Mouse (Mus musculus) lung, postnatal 10 days (tissue): ENCODE data around the gene Gm47995.
A peak's percentile ranks its signal among the peaks of the same experiment; 100 is the strongest.
"Not testable (repeated sequence)": the region's sequence is repeated elsewhere in the genome, so short reads cannot be mapped to it uniquely, and the experiment has no call there.

Source experiments
- DNase-seq: peaks from one replicate; pipeline ENCODE4 v3.0.0; 2021

Gene Gm47995

DNA sequence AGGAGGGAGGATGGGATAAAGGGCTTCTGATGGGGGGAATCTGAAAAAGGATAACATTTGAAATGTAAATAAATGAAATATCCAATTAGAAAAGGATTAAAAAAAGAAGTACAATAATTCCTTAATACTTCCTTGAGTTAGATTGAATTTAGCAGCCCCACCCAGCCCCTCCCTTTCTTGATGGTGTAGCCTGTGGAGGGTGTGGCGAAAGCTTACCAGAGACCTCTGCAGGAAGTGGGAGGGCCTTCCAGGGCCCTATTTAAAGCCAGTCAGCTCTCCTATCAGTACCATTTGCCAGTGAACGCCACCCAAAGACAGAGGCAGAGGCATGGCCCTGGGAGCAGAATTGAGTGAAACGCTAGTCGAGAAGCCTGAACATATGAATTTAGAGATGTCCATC lies at the start of gene Gm47995:
TSS of gene Gm47995 (plus strand) at position 329 of the 400 bp plus-strand sequence.
- DNase-seq, result not testable (repeated sequence)

DNA sequence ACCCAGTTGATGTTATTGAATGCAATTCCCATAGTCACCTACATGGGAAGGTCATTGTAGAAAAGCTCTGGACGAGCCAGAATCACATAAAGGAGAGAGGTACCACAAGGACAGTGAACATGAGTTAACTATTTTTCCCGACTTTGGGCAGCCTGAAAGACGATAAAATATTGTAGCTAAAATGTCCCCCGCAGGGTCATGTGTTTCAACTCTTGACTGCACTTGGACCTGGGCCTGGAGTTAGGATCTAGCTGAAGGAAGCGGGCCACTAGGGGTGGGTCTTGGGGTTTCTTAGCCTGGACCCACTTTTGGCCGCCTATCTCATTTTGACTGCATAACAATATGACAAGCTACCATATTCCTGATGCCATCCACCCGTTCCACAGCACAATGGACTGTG lies 48.0 kb upstream of the Gm47995 start:
- no peak for DNase-seq

GRCm38 (mm10) chr1:151151089-151151488 lies 47.2 kb upstream of the Gm47995 start:
- no peak for DNase-seq

DNA sequence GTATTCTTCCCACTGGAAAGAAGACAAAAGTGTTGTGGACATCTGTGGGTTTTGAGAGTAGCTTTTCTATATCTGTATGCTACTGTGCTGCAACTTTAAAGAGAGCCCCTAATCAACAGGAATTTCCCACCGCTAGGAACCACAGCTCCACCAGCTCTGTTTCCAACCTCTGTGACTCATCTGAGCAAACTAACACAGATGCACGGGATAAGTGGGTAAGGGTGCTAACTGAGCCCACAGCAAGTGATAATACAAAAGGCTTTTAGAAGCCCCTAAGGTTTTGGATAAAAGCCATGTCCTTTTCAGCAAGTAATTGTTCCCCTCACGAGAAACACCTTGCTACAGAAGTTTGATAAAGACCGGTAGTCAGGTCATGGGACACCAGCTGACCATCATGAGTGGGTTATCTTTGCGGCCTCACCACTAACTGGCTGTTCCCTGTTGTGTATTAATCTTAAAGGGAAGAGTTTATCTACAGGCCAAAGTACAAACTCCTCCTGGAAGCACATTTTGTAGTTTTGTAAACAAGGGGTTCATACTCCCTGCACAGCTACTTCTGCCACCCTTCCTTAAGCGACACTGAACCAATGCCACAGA lies 45.1 kb upstream of the Gm47995 start:
- DNase-seq, result no peak

- not testable (repeated sequence) for DNase-seq
These were observed 44.1 kb upstream of the Gm47995 start for GRCm38 (mm10) chr1:151154131-151154530.

- no peak for DNase-seq
These were observed 42.1 kb upstream of the Gm47995 start for GRCm38 (mm10) chr1:151156129-151156528.

DNA sequence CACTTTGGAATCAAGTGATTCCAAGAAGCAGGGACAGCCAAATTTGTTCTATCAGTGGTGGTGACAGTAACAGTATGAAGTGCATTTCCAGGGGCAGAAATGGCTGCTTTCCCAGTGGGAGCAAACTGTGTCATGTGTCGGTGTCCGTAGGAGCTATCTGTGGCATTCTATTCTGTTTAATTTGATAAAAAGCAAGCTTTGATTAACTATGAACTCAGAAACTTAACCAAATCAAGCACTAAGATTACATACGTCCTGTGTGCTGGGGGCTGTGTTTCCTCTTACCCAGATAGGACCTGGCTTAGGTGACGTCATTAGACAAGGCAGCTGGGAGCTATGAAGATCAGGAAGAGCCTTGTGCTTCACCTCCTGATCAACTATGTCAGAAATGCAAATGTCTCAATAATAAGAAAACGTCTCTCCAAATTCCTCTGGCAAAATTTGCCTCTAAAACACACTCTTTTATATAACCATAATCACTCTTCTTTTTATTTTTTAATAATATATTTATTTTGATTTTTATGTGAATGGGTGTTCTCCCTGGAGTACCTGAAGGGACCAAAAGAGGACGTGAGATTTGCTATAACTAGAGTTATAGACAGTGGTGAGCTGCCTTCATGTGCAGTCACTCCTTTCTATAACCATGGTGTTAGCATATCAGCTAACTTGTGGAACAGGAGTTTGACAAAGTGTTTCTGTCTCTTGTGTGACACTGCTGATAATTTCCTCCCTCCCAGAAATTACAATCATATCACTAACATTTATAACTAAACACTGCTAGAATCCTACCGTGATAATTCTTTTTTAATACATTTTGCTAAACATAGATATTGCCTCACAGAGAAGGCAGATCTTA lies 41.2 kb upstream of the Gm47995 start:
- no peak for DNase-seq

GRCm38 (mm10) chr1:151157963-151158856 lies 40.0 kb upstream of the Gm47995 start:
- no peak for DNase-seq

DNA sequence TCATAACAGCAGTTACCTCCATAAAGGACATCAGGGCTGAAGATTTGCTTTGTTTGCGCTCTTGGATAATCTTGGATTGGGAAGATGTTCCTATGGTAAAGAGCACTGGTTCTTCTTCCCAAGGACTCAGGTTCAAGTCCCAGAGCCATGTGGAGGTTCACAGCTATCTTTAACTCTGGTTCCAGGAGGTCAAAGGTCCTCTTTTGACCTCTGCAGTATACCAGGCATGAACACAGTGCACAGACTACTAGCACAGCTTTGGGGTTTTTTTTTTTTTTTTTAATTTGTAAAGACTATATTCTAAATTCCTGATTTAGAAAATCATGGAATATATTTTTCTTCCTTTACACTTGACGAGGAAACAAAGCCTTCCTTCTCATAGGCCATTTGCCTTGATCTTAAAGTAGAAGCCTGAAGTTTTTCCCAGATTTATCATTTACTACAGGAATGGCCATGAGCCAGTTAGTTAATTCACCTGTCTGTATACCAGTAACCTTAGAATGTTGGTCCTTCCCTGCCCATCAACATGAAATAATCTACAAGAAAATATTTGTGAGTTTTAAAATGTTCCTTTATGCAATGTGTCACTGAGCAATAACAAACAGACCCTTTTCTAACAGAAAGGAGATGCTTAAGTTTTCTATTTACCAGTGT lies 39.3 kb upstream of the Gm47995 start:
- no peak for DNase-seq

GRCm38 (mm10) chr1:151166031-151166430 lies 32.2 kb upstream of the Gm47995 start:
- DNase-seq, result no peak

- no peak for DNase-seq
These were observed 30.8 kb upstream of the Gm47995 start for GRCm38 (mm10) chr1:151167297-151168047.

GRCm38 (mm10) chr1:151168637-151169036 lies 29.6 kb upstream of the Gm47995 start:
- DNase-seq, result no peak

GRCm38 (mm10) chr1:151171572-151172461 lies 26.4 kb upstream of the Gm47995 start:
- DNase-seq, result no peak

- peak; percentile 11 for DNase-seq
These were observed 21.0 kb upstream of the Gm47995 start for GRCm38 (mm10) chr1:151177030-151177936.

GRCm38 (mm10) chr1:151177937-151178271 lies 20.3 kb upstream of the Gm47995 start:
- DNase-seq, result no peak

- no peak for DNase-seq
These were observed 19.7 kb upstream of the Gm47995 start for GRCm38 (mm10) chr1:151178505-151179083.

GRCm38 (mm10) chr1:151180167-151180566 lies 18.1 kb upstream of the Gm47995 start:
- no peak for DNase-seq

- not testable (repeated sequence) for DNase-seq
These were observed 16.0 kb upstream of the Gm47995 start, which contains the start of gene Gm47985 for GRCm38 (mm10) chr1:151182266-151182665. TSS of gene Gm47985 (plus strand) at chr1:151182537.

DNA sequence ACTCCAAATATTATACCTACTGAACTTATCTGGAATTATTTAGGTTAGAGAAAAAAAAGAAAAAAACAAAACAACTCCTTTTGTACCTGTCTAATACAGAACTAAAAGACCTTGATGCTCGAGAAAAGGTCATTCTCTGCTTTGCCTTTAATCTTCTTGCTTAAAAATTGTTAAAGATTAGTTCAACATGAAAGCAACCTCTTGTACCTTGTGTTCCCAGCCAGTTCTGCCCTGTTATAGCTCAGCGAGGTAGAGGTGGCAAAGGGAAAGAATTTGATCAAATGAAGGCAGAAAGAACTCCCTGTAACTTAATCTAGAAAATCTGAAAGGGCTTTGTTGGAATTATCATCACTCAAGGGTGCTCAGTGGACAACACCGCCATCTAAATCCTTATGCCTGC lies 12.1 kb upstream of the Gm47995 start:
- DNase-seq, result not testable (repeated sequence)
